Mouse (Mus musculus): ENCODE measurements around the gene Zfp961.

GRCm38 (mm10) chr8:71968636-71969035 lies 17.8 kb downstream of the Zfp961 start:
- no peak for TF ChIP-seq CTCF (IDR thresholded peaks at IDR 0.05; ENCODE audit: extremely low read depth, insufficient read depth, low read length)
- no peak for TF ChIP-seq POLR2A (IDR thresholded peaks at IDR 0.05; ENCODE audit: extremely low read depth, insufficient read depth, low read length)
